Comparison of ENCODE assay signal across 8 mouse cellular contexts in genomic region chr16:94472515-94472951, GRCm38 (mm10). TPM values are rescaled to one million over a fixed set of nuclear protein-coding genes. Genes with fewer than 3 reads are reported as not detected.
A peak's percentile ranks its signal among the peaks of the same experiment; 100 is the strongest.
DNase-seq lines count a peak whose midpoint lies in the region; ATAC-seq lines count a peak whose summit lies in the region.

No protein-coding gene starts in this region.

- no peaks in the 10 kb centered on the region for H3K27me3 ChIP-seq in forebrain, embryonic 15.5 days

- no peak overlapping the region for H3K4me3 ChIP-seq in forebrain, embryonic 15.5 days

- H3K36me3 ChIP-seq in forebrain, embryonic 15.5 days, result peaks cover 35% of the 10 kb centered on the region

- H3K4me1 ChIP-seq in forebrain, embryonic 15.5 days, result peaks cover 21% of the 10 kb centered on the region

- H3K9ac ChIP-seq in forebrain, embryonic 15.5 days (replicated peaks), result no peak overlapping the region

- WGBS in forebrain, embryonic 15.5 days, result 25% methylated on average over 8 of the region's 8 CpGs

- H3K4me2 ChIP-seq in forebrain, embryonic 15.5 days (replicated peaks), result no peak overlapping the region

- H3K27ac ChIP-seq in forebrain, embryonic 15.5 days (replicated peaks), result peak overlapping the region; percentile 82

- intact Hi-C loops in heart, postnatal 25 days (cut with DNase I), result loop anchor here (5.0 kb wide), 2 partner anchors 55 to 95 kb away; partner anchors contain the start of gene Vps26c
- intact Hi-C loops in left cerebral cortex, postnatal 14 days (cut with DNase I), result loop anchor here (2.0 kb wide), 1 partner anchor 54 kb away; the partner anchor contains the start of gene Vps26c

- ATAC-seq in forebrain, embryonic 15.5 days (replicated peaks), result peak; percentile 87
- no peak for ATAC-seq in megakaryocyte-erythroid progenitor cell, adult 5-6 weeks (replicated peaks; ENCODE audit: low FRiP score, low TSS enrichment, poor library complexity, severe bottlenecking)

- H3K9me3 ChIP-seq in forebrain, embryonic 15.5 days, result no peaks in the 10 kb centered on the region

- peak; percentile 59 for DNase-seq in 3T3-L1 (ENCODE audit: low read depth, low spot score)
- DNase-seq in adrenal gland, postnatal 14 days, result peak; percentile 73
- peak; percentile 55 for DNase-seq in heart, postnatal 25 days (ENCODE audit: low spot score)
- peak; percentile 83 to 90 for DNase-seq in left cerebral cortex, postnatal 14 days (ENCODE audit: low spot score in 2 of 2)
- peak; percentile 9 for DNase-seq in retina, adult 2 months (ENCODE audit: low read depth, low spot score)
- no peak for DNase-seq in c-Kit-positive CD71-positive TER-119-positive erythroid progenitor cells, embryonic 14.5 days (ENCODE audit: low spot score)

RNA-seq across cellular contexts. Expression of gene Vps26c, which starts 54.1 kb away (rescaled TPM):
- 49.1 and 50.4 TPM in 2 replicates for total RNA-seq in adrenal gland, postnatal 14 days (2021)
- 76.1 and 78.8 TPM in 2 replicates for polyA plus RNA-seq in forebrain, embryonic 15.5 days (2015; fragmentation: Nextera tagmentation; extraction: Ambion mirVana)
- 10 to 100 TPM; 23.0 to 24.2 TPM for total RNA-seq in heart, postnatal 25 days (2021)
- total RNA-seq in left cerebral cortex, postnatal 14 days (2021), result 10 to 100 TPM; 28.4 to 31.0 TPM
- total RNA-seq in megakaryocyte-erythroid progenitor cell, adult 5-6 weeks (2014; fragmentation: Nextera tagmentation), result 23.1 and 29.9 TPM in 2 replicates
- total RNA-seq in megakaryocyte-erythroid progenitor cell, adult 5-6 weeks (2017), result 15.1 and 35.5 TPM in 2 replicates
